Mouse (Mus musculus) E14TG2a.4 (cell line): ENCODE measurements around the gene Six2.
A peak's percentile ranks its signal among the peaks of the same experiment; 100 is the strongest.

ENCODE experiments used
- H3K27me3 ChIP-seq: 2 replicates; pipeline ENCODE4 v1.6.1; 2014; ENCODE audit warnings: low read length, control low read depth; ENCODE audit not compliant: insufficient read depth
- H3K36me3 ChIP-seq: 2 replicates; pipeline ENCODE4 v1.6.1; 2014; ENCODE audit warnings: low read length, control low read depth; ENCODE audit not compliant: insufficient read depth
- H3K4me1 ChIP-seq: replicated peaks from 2 replicates; pipeline ENCODE4 v1.6.1; 2014; ENCODE audit warnings: low read depth, low read length, control low read depth
- H3K4me3 ChIP-seq: replicated peaks from 2 replicates; pipeline ENCODE4 v1.5.1; 2014; ENCODE audit warnings: mild to moderate bottlenecking, low read length
- H3K9me3 ChIP-seq: 2 replicates; pipeline ENCODE4 v1.6.1; 2014; ENCODE audit warnings: low read length, control low read depth
- CTCF ChIP-seq: conservative IDR thresholded peaks from 2 replicates; pipeline ENCODE4 v1.5.1; 2014; ENCODE audit warnings: low read length
- NANOG ChIP-seq: IDR thresholded peaks from 2 replicates; pipeline ENCODE4 v1.6.1; 2014; ENCODE audit warnings: borderline replicate concordance, low read length, mixed read lengths
- POU5F1 ChIP-seq: IDR thresholded peaks from 2 replicates; pipeline ENCODE4 v1.6.1; 2014; ENCODE audit warnings: low read length, borderline replicate concordance

Six2 gene

GRCm38 (mm10) chr17:85693101-85693500 is 5.0 kb upstream of the Six2 start:
- H3K36me3 ChIP-seq: no peaks in the 10 kb centered on the region
- H3K4me3 ChIP-seq: no peak overlapping the region
- peaks cover 85% of the 10 kb centered on the region for H3K27me3 ChIP-seq

DNA sequence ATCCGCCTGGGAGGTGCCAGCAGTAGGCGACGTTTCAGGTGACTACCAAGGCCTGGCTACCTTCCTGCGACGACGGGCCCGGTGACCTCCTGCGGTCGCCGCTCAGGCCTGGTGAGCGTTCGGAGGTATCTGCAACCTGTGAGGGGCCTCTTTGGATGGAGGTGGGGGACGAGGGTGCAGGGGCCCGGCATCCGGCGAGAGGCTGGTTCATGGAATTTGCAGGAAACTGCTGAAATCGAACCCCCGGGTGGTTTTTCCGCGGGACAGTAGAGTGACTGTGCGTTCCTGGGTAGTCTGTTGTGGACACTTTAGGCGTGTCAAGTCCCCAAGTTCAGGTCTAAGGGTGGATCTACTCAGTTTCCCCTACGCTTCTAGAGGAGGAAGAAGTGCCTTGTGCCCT is 4.5 kb upstream of the Six2 start:
- TF ChIP-seq NANOG: no peak
- TF ChIP-seq POU5F1: no peak
- no peak for TF ChIP-seq CTCF
- H3K4me3 ChIP-seq: peak overlapping the region; percentile 30; the same call in 1 of the 2 replicates
- no peaks in the 10 kb centered on the region for H3K9me3 ChIP-seq
- H3K4me1 ChIP-seq: peaks cover 45% of the 10 kb centered on the region
- H3K27me3 ChIP-seq: peaks cover 85% of the 10 kb centered on the region
- no peaks in the 10 kb centered on the region for H3K36me3 ChIP-seq

More at GRCm38 (mm10) chr17:85693101-85693500, 5.0 kb upstream of the Six2 start:
- Histone ChIP-seq H3K9me3 (no peaks in the 10 kb centered on the region), H3K4me1 (peaks cover 45% of the 10 kb centered on the region)
- TF ChIP-seq CTCF: no peak
- no peak for TF ChIP-seq NANOG
- TF ChIP-seq POU5F1: no peak

- Histone ChIP-seq H3K9me3 (no peaks in the 10 kb centered on the region), H3K4me1 (peaks cover 50% of the 10 kb centered on the region), H3K4me3 (peak overlapping the region; percentile 30; the same call in 1 of the 2 replicates), H3K27me3 (peaks cover 88% of the 10 kb centered on the region), H3K36me3 (no peaks in the 10 kb centered on the region)
- no peak for TF ChIP-seq CTCF
- no peak for TF ChIP-seq POU5F1
- TF ChIP-seq NANOG: no peak
Measured at GRCm38 (mm10) chr17:85691701-85692536, 3.8 kb upstream of the Six2 start.

GRCm38 (mm10) chr17:85690969-85691335 is 2.9 kb upstream of the Six2 start:
- peaks cover 88% of the 10 kb centered on the region for H3K27me3 ChIP-seq
- no peaks in the 10 kb centered on the region for H3K36me3 ChIP-seq
- peak overlapping the region; percentile 35; the same call in 1 of the 2 replicates for H3K4me3 ChIP-seq
- TF ChIP-seq POU5F1: no peak
- TF ChIP-seq CTCF: no peak
- TF ChIP-seq NANOG: no peak
- H3K9me3 ChIP-seq: no peaks in the 10 kb centered on the region
- H3K4me1 ChIP-seq: peaks cover 58% of the 10 kb centered on the region

DNA sequence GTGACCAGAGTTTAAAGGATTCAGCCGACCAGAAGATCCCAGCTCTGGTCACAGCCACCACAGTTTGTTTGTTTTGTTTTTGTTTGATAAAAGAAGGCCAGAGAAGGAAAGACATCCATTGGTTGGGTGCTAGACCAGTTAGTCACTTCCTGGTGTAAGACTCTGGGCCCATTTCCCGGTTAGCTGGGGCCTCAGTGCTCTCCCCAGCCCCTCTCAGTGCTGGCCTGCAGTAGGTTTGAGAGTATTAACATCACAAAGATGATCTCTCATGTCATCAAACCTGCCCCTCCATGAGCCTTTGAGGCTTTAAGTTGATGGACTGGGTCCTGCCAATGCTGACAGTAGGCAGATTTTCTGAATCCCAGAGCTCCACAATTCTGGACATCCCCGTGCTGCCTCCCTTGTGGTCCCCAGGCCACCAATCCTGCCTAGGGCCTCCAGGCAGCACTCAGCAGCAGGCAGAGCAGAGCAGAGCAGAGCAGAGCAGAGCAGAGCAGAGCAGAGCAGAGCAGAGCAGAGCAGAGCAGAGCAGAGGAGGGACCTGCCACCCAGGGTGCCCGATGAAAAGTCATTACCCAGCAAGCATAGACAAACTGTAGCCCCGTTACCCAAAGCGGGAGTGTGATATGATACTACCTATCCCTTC is 2.4 kb upstream of the Six2 start:
- peak overlapping the region; percentile 35; the same call in 1 of the 2 replicates for H3K4me3 ChIP-seq
- peaks cover 90% of the 10 kb centered on the region for H3K27me3 ChIP-seq
- peaks cover 63% of the 10 kb centered on the region for H3K4me1 ChIP-seq
- H3K36me3 ChIP-seq: no peaks in the 10 kb centered on the region
- no peaks in the 10 kb centered on the region for H3K9me3 ChIP-seq
- 0 out of 2 replicates have a peak, but pooled peaks have one; percentile 4 for TF ChIP-seq POU5F1
- no peak for TF ChIP-seq CTCF

GRCm38 (mm10) chr17:85689807-85690319 is 1.8 kb upstream of the Six2 start:
- Histone ChIP-seq H3K9me3 (no peaks in the 10 kb centered on the region), H3K4me1 (peaks cover 69% of the 10 kb centered on the region), H3K27me3 (peaks cover 93% of the 10 kb centered on the region), H3K36me3 (no peaks in the 10 kb centered on the region), H3K4me3 (peak overlapping the region; percentile 72)
- TF ChIP-seq CTCF (no peak), NANOG (no peak), POU5F1 (no peak)

- H3K9me3 ChIP-seq: no peaks in the 10 kb centered on the region
- peak overlapping the region; percentile 72 for H3K4me3 ChIP-seq
- H3K36me3 ChIP-seq: no peaks in the 10 kb centered on the region
- H3K27me3 ChIP-seq: peaks cover 94% of the 10 kb centered on the region
- TF ChIP-seq NANOG (no peak), CTCF (no peak), POU5F1 (no peak)
- peaks cover 72% of the 10 kb centered on the region for H3K4me1 ChIP-seq
Measured at GRCm38 (mm10) chr17:85688911-85689806, 1.1 kb upstream of the Six2 start.

DNA sequence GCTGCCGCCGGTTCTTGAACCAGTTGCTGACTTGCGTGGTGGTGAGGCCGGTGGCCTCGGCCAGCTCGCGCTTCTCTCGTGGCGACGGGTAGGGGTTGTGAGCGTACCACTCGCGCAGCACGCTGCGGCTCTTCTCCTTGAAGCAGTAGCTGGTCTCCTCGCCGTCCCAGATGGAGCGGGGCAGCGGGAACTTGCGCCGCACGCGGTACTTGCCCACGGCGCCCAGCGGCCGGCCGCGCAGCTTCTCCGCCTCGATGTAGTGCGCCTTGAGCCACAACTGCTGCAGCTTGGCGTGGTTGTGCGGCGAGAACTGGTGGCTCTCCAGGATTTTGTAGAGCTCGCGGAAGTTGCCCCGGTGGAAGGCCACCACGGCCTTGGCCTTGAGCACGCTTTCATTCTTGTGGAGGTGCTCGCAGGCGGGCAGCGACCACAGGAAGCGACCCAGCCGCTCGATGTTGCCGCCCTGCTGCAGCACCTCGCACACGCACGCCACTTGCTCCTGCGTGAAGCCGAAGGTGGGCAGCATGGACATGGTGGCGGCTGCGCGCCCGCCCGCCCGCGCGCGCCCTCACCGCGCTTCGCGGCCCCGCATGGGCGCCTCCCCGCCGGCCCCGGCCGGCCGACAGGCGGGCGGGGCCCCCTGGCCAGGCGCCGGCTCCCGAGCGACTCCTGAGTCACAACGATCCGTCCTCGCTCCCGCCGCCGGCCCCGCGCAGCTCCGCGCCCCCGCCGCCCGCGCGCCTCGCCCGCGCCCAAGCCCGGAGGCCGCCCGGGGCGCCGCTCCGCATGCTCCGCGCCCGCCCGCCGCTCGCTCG is 446 bp downstream of the Six2 start:
- Histone ChIP-seq H3K36me3 (no peaks in the 10 kb centered on the region), H3K4me3 (peak overlapping the region; percentile 72), H3K4me1 (peaks cover 82% of the 10 kb centered on the region), H3K9me3 (no peaks in the 10 kb centered on the region), H3K27me3 (peaks cover 94% of the 10 kb centered on the region)
- TF ChIP-seq CTCF (no peak), NANOG (no peak), POU5F1 (no peak)
